Mouse (Mus musculus) embryonic facial prominence, embryonic 11.5 days (tissue): ENCODE data around the gene Samhd1. TPM values are rescaled to one million over a fixed set of nuclear protein-coding genes. Genes with fewer than 3 reads are reported as not detected.

Experiments used
- ATAC-seq: fragments of 200-750 bp; cut with Nextera tagmentation; replicated peaks from 2 replicates; pipeline ENCODE4 v1.8.0; 2017; ENCODE audit warnings: low read depth; ENCODE audit not compliant: insufficient number of reproducible peaks, low FRiP score, low TSS enrichment
- DNase-seq: peaks from one replicate; pipeline ENCODE4 v3.0.0-alpha.2; 2015; ENCODE audit warnings: low spot score
- H3K27ac ChIP-seq: fragments of 300-500 bp; sonication (generic); replicated peaks from 2 replicates; pipeline ENCODE4 v1.5.1; 2014; ENCODE audit warnings: mild to moderate bottlenecking, low read depth, low read length, control low read depth
- H3K27me3 ChIP-seq: fragments of 300-500 bp; sonication (generic); 2 replicates; pipeline ENCODE4 v1.6.1; 2014; ENCODE audit warnings: mild to moderate bottlenecking, low read length, moderate library complexity, mixed read lengths; ENCODE audit not compliant: control insufficient read depth, insufficient read depth
- H3K36me3 ChIP-seq: fragments of 300-500 bp; sonication (generic); replicated peaks from 2 replicates; pipeline ENCODE4 v1.6.1; 2014; ENCODE audit warnings: low read depth, mild to moderate bottlenecking, low read length, moderate library complexity, mixed read lengths; ENCODE audit not compliant: control insufficient read depth, insufficient read depth
- H3K4me1 ChIP-seq: fragments of 300-500 bp; sonication (generic); 2 replicates; pipeline ENCODE4 v1.6.1; 2014; ENCODE audit warnings: low read length, mixed read lengths; ENCODE audit not compliant: control insufficient read depth, insufficient read depth
- H3K4me2 ChIP-seq: fragments of 300-500 bp; sonication (generic); 2 replicates; pipeline ENCODE4 v1.6.1; 2014; ENCODE audit warnings: low read depth, mild to moderate bottlenecking, control low read depth, low read length, moderate library complexity
- H3K4me3 ChIP-seq: fragments of 300-500 bp; sonication (generic); 2 replicates; pipeline ENCODE4 v1.5.1; 2014; ENCODE audit warnings: low read depth, low read length, control low read depth
- H3K9ac ChIP-seq: fragments of 300-500 bp; sonication (generic); replicated peaks from 2 replicates; pipeline ENCODE4 v1.6.1; 2014; ENCODE audit warnings: mild to moderate bottlenecking, control low read depth, low read length
- H3K9me3 ChIP-seq: fragments of 300-500 bp; sonication (generic); replicated peaks from 2 replicates; pipeline ENCODE4 v1.6.1; 2016; ENCODE audit warnings: mild to moderate bottlenecking, low read length, inconsistent platforms, mixed read lengths; ENCODE audit not compliant: control insufficient read depth
- WGBS: fragments of 180-500 bp; shearing (Covaris S2); extraction: QIAGEN DNeasy Blood & Tissue Kit; methylation state at CpG from one replicate; pipeline ENCODE4 v1.1.7; 2014; 5-methylcytosine and 5-hydroxymethylcytosine counted together
- polyA plus RNA-seq: library from polyadenylated mRNA; unstranded; fragments of >200 nt; fragmentation: Nextera tagmentation; extraction: Ambion mirVana; gene quantifications from 2 replicates; pipeline ENCODE4 v1.2.1, GENCODE M21; 2014

The Samhd1 gene
- polyA plus RNA-seq, 1 experiment from 2014 or later, result 34.0 TPM

DNA sequence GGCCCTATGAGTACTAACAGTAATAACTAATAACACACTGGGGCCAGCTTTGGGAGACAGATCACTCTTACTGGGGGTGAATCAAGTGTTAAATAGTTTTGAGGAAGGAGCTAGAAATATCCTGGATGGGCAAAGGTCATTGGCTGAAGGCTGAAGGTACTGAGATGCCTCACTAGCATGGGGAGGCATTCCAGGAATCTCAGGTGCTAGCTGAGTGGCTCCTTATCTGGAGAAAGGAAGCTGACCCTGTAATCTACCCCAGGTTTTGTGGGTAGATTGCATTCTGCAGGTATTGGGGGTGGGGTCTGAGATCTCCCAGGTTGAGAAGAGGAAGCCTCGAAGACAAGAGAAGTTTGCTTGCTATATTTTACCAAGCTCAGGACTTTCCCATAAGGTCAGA, 10.1 kb upstream of the Samhd1 start:
- Histone ChIP-seq H3K4me3 (no peak overlapping the region), H3K27me3 (no peaks in the 10 kb centered on the region), H3K9ac (no peak overlapping the region), H3K36me3 (peaks cover 6% of the 10 kb centered on the region), H3K4me1 (no peaks in the 10 kb centered on the region), H3K4me2 (no peak overlapping the region), H3K9me3 (no peaks in the 10 kb centered on the region), H3K27ac (no peak overlapping the region)
- ATAC-seq (no peak), DNase-seq (no peak)
- 52% methylated on average over 1 of the region's 1 CpGs for WGBS

DNA sequence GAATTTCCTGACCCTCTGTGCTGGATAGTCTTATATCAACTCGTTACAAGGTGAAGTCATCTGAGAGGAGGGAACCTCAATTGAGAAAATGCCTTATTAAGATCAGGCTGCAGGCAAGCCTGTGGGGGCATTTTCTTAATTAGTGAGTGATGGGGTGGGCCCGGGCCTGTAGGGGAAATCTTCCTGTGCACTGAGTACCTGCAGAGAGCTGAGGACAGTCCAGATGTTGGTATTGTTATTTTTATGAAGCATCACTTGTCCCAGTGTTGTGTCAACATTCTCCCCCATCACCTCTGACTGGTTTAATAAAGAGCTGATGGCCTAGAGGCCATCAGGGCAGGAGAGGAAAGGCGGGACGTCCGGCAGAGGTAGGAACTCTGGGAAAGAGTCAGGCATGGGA, 9.1 kb upstream of the Samhd1 start:
- no peak overlapping the region for H3K27ac ChIP-seq
- ATAC-seq (no peak), DNase-seq (no peak)
- H3K9me3 ChIP-seq, result no peaks in the 10 kb centered on the region
- H3K4me3 ChIP-seq, result no peak overlapping the region
- H3K36me3 ChIP-seq, result peaks cover 6% of the 10 kb centered on the region
- no peaks in the 10 kb centered on the region for H3K4me1 ChIP-seq
- 72% methylated on average over 5 of the region's 5 CpGs for WGBS
- no peak overlapping the region for H3K4me2 ChIP-seq
- H3K9ac ChIP-seq, result no peak overlapping the region
- H3K27me3 ChIP-seq, result no peaks in the 10 kb centered on the region

DNA sequence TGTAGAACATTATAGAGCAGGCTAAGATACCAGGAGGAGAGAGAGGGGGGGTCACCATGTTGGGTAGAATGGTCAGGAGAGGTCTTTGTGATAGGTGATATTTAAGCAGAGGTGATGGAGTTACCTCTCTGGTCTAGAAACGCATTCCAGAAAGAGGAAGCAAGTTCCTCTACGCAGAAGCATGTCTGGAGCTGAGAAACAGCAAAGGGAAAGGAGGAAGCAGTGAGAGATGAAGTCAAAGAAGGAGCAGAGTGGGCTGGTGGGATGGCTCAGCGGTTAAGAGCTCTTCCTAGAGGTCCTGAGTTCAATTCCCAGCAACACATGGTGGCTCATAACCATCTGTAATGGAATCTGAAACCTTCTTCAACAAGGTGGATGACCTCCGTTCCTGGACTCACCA, 6.9 kb upstream of the Samhd1 start:
- Histone ChIP-seq H3K9ac (no peak overlapping the region), H3K36me3 (no peaks in the 10 kb centered on the region), H3K27me3 (no peaks in the 10 kb centered on the region), H3K4me2 (no peak overlapping the region), H3K27ac (no peak overlapping the region), H3K4me3 (no peak overlapping the region), H3K9me3 (no peaks in the 10 kb centered on the region), H3K4me1 (no peaks in the 10 kb centered on the region)
- 86% methylated on average over 4 of the region's 4 CpGs for WGBS
- ATAC-seq, result no peak
- DNase-seq, result no peak

DNA sequence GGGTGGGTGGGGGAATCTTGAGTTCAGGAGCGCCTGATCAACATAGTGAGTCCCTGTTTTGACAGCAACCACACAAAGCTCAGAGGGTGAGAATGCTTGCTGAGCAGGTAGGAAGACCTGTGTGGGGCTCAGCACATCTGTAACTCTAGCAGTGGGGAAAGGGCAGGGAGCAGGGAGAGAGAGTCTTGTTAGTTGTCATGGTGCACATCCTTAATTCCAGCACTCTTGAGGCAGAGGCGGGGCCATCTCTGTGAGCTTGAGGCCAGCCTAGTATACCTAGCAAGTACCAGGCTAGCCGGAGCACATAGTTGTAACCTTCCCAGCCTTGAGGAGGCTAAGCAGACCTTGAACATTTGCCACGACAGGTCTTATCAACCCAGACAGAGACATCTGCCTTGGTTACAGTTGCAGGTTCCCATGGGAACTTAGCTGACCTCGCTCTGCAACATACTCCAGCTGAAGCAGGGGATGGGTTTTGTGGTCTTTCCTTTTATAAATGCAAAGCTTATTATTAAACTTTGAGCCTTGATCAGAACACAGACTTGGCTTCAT, 4.3 kb upstream of the Samhd1 start:
- Histone ChIP-seq H3K27me3 (no peaks in the 10 kb centered on the region), H3K4me2 (no peak overlapping the region), H3K36me3 (no peaks in the 10 kb centered on the region), H3K9ac (no peak overlapping the region), H3K4me1 (no peaks in the 10 kb centered on the region), H3K27ac (no peak overlapping the region), H3K9me3 (no peaks in the 10 kb centered on the region), H3K4me3 (no peak overlapping the region)
- DNase-seq, result no peak
- no peak for ATAC-seq
- 85% methylated on average over 5 of the region's 5 CpGs for WGBS

DNA sequence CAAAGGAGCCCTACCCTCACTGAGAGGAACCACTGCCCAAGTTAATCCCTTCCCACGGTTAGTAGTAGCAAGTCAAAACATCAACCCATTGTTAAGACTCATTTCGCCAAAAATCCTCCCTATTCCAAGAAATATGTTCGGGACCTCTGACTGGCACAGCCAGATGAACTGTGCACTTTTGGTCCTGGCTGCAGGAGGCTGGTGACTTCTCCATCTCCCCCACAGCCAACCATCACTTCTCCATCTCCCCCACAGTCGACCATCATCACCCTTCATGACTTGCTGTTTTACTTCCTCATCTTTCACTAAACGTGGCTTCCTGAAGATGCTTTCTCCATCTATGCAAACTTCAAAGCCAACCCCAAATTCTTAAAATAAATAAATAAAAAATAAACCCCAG, 3.7 kb upstream of the Samhd1 start:
- H3K9ac ChIP-seq, result no peak overlapping the region
- 71% methylated on average over 5 of the region's 5 CpGs for WGBS
- H3K27ac ChIP-seq, result no peak overlapping the region
- H3K4me1 ChIP-seq, result no peaks in the 10 kb centered on the region
- no peaks in the 10 kb centered on the region for H3K27me3 ChIP-seq
- H3K36me3 ChIP-seq, result no peaks in the 10 kb centered on the region
- no peak overlapping the region for H3K4me3 ChIP-seq
- H3K4me2 ChIP-seq, result no peak overlapping the region
- no peak for DNase-seq
- no peak for ATAC-seq
- no peaks in the 10 kb centered on the region for H3K9me3 ChIP-seq

DNA sequence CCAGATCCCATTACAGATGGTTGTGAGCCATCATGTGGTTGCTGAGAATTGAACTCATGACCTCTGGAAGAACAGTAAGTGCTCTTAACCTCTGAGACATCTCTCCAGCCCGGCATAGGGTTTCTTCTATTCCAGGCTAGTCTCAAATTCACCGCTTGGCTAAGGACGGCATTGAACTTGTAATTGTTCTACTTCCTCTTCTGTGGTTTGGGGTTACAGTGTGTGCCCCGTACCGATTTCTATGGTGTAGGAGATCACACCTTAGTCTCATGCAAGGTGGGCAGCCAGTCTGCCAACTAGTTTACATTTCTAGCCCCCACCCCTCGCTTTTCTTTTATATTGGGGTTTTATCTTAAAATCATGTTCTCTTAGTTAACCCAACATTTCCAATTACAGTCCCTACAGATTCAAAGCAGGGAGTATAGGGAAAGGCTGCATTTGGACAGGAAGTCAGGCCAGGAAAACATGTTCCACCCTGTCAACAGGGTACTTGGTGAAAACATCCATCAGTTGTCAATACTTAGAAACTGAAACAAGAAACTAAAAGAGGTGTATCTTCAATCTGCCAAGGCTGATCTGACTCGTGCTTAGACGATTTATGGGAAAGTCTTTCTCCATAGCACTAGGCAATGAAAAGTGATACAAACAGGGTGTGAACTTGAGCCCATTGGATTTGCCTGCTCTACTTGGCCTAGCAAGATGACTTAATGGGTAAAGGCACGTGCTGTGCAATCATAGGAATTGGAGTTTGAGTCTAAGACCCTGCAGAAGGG, 3.1 kb upstream of the Samhd1 start:
- ATAC-seq (no peak), DNase-seq (no peak)
- no peaks in the 10 kb centered on the region for H3K9me3 ChIP-seq
- H3K4me3 ChIP-seq, result no peak overlapping the region
- WGBS, result 86% methylated on average over 9 of the region's 9 CpGs
- H3K27ac ChIP-seq, result no peak overlapping the region
- H3K4me2 ChIP-seq, result no peak overlapping the region
- no peaks in the 10 kb centered on the region for H3K36me3 ChIP-seq
- no peaks in the 10 kb centered on the region for H3K4me1 ChIP-seq
- no peaks in the 10 kb centered on the region for H3K27me3 ChIP-seq
- H3K9ac ChIP-seq, result no peak overlapping the region

DNA sequence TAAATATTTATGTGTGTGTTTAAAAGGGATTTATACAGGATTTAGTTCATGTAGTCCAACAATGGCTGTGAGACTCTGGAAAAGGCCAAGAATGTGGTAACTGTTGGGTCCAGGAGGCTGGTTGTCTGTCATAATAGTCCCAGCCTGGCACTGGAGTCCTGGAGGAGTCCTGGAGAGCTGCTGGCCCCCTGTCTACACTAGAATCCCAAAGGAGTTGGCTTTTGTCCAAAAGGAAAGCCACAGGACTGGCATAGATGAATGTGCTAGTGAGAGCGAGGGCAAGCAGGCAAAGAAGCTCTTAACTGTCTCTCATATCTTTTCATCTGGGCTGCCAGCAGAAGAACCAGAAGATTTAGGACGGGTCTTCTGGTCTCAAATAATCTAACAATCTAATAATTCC, 1.6 kb upstream of the Samhd1 start:
- ATAC-seq (no peak), DNase-seq (no peak)
- Histone ChIP-seq H3K4me3 (no peak overlapping the region), H3K9ac (no peak overlapping the region), H3K9me3 (no peaks in the 10 kb centered on the region), H3K4me2 (no peak overlapping the region), H3K27me3 (no peaks in the 10 kb centered on the region), H3K4me1 (no peaks in the 10 kb centered on the region), H3K36me3 (no peaks in the 10 kb centered on the region), H3K27ac (no peak overlapping the region)
- WGBS, result 85% methylated on average over 2 of the region's 2 CpGs

DNA sequence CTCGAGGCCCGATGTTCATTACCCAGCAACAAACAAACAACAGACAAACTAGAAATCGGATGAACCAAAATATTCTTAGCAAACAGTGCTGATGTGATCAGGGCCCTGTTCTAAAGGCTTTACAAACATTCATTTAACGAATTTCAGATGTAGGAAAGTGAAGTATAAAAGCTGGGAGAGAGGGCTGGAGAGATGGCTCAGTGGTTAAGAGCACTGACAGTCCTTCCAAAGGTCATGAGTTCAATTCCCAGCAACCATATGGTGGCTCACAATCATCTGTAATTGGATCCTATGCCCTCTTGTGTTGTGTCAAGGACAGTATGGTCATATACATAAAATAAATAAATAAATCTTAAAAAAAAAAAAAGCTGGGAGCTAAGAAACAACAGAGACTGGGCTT, 1.1 kb upstream of the Samhd1 start:
- Histone ChIP-seq H3K4me2 (no peak overlapping the region), H3K27ac (no peak overlapping the region), H3K9me3 (no peaks in the 10 kb centered on the region), H3K36me3 (no peaks in the 10 kb centered on the region), H3K27me3 (no peaks in the 10 kb centered on the region), H3K9ac (no peak overlapping the region), H3K4me3 (no peak overlapping the region), H3K4me1 (no peaks in the 10 kb centered on the region)
- DNase-seq (no peak), ATAC-seq (no peak)
- WGBS, result 87% methylated on average over 4 of the region's 4 CpGs
